Mouse (Mus musculus): Measurements from ENCODE around the gene Nhlh1. TPM values are rescaled to one million over a fixed set of nuclear protein-coding genes. Genes with fewer than 3 reads are reported as not detected.

Nhlh1 gene
- not detected for total RNA-seq (2022)

- no peak for DNase-seq (ENCODE audit: low spot score in 2 of 2)
These were observed at the start of gene Nhlh1 for GRCm38 (mm10) chr1:172057491-172057921. Nhlh1 (minus strand) TSS chr1:172057573.

DNA sequence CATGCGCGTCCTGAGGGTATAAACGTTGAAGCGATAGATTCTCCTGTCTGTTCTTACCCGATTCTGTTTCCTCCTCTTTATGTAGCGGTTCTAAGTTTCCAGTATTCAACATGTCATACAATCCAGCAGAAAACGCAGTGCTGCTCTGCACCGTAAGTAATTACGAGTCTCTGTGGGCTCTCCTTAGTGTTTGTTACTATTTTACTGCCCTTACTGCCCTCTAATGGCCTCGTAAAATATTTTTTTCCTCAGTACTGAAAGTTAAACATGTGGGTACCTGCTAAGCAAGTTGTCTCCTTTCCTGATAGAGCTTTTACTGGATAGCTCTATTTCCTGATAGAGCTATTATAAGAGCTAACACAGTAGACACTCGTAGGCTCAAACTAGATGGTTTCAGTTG, 47.7 kb upstream of the Nhlh1 start:
- no peak for DNase-seq (ENCODE audit: low spot score in 2 of 2)

DNA sequence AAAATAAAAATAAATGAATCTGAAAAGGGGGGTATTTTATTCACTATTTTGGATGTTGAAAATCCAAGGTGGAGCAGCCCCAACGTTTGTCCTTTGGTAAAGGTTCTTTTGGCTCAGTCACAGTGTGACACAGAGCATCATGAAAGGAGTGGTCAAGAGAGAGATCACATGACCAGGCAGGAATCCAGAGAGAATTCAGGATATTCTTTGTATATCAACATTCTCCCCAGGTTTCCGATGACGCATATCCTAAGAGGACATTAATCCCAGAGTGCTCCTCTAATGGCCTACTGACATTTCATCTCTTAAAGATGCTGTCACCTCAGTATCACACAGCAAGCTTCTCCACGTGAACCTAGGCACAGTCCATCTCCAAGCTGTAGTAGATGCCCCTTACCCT, 46.2 kb upstream of the Nhlh1 start:
- DNase-seq (ENCODE audit: low spot score in 2 of 2), result no peak

- no peak for DNase-seq (ENCODE audit: low spot score in 2 of 2)
These were observed 42.1 kb upstream of the Nhlh1 start for GRCm38 (mm10) chr1:172099325-172100033.

GRCm38 (mm10) chr1:172095202-172095601, 37.8 kb upstream of the Nhlh1 start:
- DNase-seq (ENCODE audit: low spot score in 2 of 2), result no peak

DNA sequence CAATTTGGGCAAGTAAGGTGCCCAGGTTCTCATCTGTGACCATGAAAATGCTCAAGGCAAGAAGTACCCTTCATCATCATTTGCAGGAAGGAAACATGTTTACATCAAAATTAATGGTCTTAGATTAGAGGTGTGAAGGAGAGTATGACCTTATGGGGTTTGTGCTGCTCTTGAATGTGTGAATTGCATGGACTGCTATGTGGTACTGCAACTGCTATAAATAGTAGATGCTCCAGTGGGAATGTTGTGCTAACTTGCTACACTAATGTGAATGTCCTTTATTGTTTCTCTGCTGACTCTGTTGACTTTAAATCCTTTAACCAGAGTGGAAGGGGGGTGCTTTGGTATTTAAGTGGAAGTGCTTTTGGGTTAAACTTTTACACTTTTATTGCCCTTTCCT, 36.9 kb upstream of the Nhlh1 start:
- DNase-seq (ENCODE audit: low spot score in 2 of 2), result no peak

DNA sequence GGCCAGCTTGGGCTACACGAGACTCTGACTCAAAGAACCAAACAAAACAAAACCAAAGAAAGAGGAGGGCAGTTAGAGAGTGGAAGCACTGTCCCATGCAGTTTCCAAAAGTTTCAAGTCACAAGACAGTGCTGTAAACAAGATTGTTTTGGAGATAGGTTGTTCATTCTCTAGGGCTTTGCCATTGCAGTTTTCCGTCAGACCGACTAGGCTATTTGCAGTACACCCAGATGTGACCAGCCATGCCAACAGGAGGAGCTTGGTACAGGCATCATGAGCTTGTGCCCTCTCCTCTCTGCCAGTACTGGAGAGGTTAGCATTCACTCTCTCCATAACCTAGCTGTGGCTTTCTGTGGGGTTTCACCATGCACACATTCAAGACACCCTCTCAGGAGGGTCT, 36.1 kb upstream of the Nhlh1 start:
- no peak for DNase-seq (ENCODE audit: low spot score in 2 of 2)

- no peak for DNase-seq (ENCODE audit: low spot score in 2 of 2)
These were observed 25.6 kb upstream of the Nhlh1 start for GRCm38 (mm10) chr1:172082899-172083445.

GRCm38 (mm10) chr1:172082101-172082898, 24.9 kb upstream of the Nhlh1 start, which contains the start of the genes Copa and Ncstn:
Copa (plus strand) TSS chr1:172082529.
Ncstn (minus strand) TSS chr1:172082795.
- peak; percentile 87 to 91 for DNase-seq (ENCODE audit: low spot score in 2 of 2)

- DNase-seq (ENCODE audit: low spot score in 2 of 2), result no peak
These were observed 20.6 kb upstream of the Nhlh1 start for GRCm38 (mm10) chr1:172077981-172078380.

- DNase-seq (ENCODE audit: low spot score in 2 of 2), result no peak
These were observed 15.2 kb upstream of the Nhlh1 start for GRCm38 (mm10) chr1:172072604-172073003.

DNA sequence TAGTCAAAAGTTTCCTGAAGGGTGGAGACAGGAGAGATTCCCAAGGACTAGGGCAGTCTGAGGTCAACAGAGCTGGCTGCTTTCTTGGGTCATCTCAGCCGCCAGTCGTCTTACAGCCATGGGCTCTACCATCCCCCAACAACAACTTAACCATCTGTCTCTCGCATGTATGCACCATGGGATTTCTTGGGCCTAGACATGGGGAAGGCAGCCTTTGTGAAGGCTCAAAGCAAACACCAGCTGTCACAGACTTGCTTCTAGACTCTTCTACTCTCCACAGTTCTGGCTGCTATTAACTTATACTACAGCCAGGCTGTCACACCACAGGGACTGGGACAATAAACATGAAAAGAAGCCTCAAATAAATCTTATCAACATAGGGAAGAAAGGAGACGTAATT, 14.2 kb upstream of the Nhlh1 start:
- DNase-seq (ENCODE audit: low spot score in 2 of 2), result no peak

DNA sequence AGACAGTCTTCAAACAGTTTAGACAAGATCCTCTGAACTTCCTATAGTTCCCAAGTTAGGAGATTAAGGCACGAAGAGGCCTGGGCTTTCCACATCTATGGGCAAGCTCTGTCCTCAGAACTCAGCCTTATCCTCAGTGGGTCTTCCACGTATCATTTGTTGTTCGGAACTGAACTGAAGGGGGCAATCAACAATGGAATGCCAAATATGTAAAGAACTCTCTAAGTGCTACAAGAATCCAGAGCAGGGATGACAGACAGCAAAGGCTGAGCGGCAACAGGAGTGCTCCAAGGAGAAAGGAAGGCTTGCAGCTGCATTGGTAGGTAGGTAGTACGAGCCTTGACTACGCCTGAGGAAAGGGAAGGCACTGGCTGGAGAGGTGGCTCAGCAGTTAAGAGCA, 12.9 kb upstream of the Nhlh1 start:
- no peak for DNase-seq (ENCODE audit: low spot score in 2 of 2)

DNA sequence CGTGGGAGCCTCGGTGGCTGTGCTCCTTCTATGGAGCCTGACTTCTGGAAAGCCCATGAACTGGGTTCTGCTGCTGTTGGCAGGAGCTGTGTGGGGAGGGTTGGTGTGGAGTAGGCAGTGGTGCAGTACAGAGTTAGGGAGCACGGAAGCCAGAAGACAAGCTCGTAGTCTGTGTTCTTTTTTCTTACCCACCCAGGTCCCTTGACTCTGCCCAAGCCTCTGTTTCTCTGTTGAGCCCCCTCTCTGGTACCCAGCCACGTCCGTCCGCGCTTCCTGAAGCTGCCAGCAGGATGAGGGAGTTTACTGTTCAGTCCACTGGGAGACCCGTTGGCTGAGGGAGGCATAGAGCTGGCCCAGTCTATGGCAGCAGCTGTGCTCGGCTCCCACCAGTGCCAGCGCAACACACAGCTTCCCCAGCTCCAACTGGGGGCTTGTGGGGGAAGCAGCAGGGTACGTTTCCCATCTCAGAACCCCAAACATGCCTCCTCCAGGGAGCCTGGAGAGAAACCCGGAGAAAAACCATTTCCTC, 7.3 kb upstream of the Nhlh1 start:
- no peak for DNase-seq (ENCODE audit: low spot score in 2 of 2)

DNA sequence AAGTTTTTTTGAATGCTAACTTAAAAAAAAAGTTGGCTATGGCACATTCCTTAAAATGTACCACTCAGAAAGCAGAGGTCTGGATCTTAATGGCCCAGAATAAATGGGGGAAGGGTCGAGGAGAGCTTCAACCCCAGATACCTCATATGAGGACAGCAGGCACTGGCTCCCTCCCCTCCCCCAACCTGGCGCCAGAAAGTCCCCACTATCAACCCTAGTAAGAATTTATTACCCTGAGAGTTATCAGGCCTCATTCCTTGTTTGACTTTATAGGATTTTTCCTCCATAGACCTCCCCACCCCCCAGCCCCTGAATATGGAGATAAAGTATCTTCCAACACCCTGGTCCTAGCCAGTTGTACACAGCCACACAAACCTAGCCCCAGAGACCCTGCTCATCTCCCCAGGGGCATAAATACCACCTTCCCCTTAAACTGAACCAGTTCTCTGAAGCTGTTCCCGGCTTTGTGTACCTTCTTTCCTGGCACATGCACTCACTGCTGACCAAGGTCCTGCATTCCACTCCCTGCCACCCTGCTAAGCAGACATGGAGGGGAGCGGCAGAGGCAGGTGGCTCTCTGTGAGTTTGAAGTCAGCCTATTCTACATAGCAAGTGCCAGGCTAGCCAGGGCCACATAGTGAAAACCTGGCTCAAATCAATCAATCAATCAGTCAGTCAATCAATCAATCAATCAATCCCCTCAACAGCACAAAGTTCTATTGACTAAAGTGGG, 6.1 kb upstream of the Nhlh1 start:
- no peak for DNase-seq (ENCODE audit: low spot score in 2 of 2)

DNA sequence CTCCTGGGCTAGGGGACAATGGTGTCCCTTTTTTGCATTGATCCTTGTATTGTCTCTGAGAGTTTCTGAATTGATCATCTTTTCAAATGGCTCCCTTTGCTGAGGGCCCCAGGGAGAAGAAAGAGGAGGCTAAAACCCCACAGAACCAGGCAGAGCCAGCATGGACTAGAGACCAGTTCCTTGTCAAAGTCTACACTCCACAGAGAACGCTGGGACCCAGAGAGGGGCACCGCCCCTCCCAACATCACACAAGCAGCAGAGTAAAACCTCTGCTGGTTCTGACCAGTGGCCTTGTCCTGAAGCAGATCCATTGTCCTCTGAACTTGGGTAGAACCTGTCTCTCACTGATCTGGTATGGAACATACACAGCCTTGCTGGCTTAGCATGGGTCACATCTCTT, 4.7 kb upstream of the Nhlh1 start:
- DNase-seq (ENCODE audit: low spot score in 2 of 2), result no peak

GRCm38 (mm10) chr1:172061217-172061616, 3.8 kb upstream of the Nhlh1 start:
- no peak for DNase-seq (ENCODE audit: low spot score in 2 of 2)

- no peak for DNase-seq (ENCODE audit: low spot score in 2 of 2)
These were observed 3.3 kb upstream of the Nhlh1 start for GRCm38 (mm10) chr1:172060659-172061058.

- no peak for DNase-seq (ENCODE audit: low spot score in 2 of 2)
These were observed 1.5 kb upstream of the Nhlh1 start for GRCm38 (mm10) chr1:172058874-172059273.

GRCm38 (mm10) chr1:172058321-172058720, 948 bp upstream of the Nhlh1 start:
- no peak for DNase-seq (ENCODE audit: low spot score in 2 of 2)

DNA sequence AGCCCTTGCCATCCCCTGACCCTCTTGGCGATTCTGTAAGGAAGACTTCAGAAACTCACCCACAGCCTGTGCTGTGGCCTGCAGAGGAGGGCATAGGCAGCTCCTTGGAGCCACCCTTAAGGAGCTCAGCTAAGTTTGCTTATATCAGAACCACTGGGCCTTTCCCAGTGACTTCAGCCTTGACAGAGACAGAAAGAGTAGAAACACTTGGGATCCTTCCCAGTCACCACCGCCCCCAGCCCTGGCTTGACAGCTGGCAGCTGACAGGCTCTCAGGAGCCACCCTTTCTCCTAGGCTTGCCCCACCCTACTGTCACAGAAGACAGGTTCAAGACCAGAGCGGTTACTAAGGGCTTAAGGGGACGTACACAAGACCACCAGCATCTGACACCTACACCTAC, 1.1 kb downstream of the Nhlh1 start:
- DNase-seq (ENCODE audit: low spot score in 2 of 2), result no peak

All from gastrocnemius, adult 8-10 months (tissue).